Mouse (Mus musculus) forebrain, embryonic 11.5 days (tissue): Measurements from ENCODE around the gene Plekho2. TPM values are rescaled to one million over a fixed set of nuclear protein-coding genes. Genes with fewer than 3 reads are reported as not detected.
A peak's percentile ranks its signal among the peaks of the same experiment; 100 is the strongest.

Source experiments
- ATAC-seq: fragments of 200-750 bp; cut with Nextera tagmentation; replicated peaks from 2 replicates; pipeline ENCODE4 v1.8.0; 2017; ENCODE audit warnings: moderate TSS enrichment; ENCODE audit not compliant: low FRiP score
- DNase-seq: peaks from one replicate; pipeline ENCODE4 v3.0.0-alpha.2; 2017; ENCODE audit warnings: low spot score
- H3K27ac ChIP-seq: fragments of 300-500 bp; sonication (generic); 2 replicates; pipeline ENCODE4 v1.5.1; 2014; ENCODE audit warnings: low read depth, low read length
- H3K27me3 ChIP-seq: fragments of 300-500 bp; sonication (generic); 2 replicates; pipeline ENCODE4 v1.6.1; 2014; ENCODE audit warnings: mild to moderate bottlenecking, low read length, mixed read lengths; ENCODE audit not compliant: control insufficient read depth, insufficient read depth
- H3K36me3 ChIP-seq: fragments of 300-500 bp; sonication (generic); 2 replicates; pipeline ENCODE4 v1.6.1; 2014; ENCODE audit warnings: mild to moderate bottlenecking, low read length, moderate library complexity, mixed read lengths; ENCODE audit not compliant: control insufficient read depth, insufficient read depth
- H3K4me1 ChIP-seq: fragments of 300-500 bp; sonication (generic); replicated peaks from 2 replicates; pipeline ENCODE4 v1.6.1; 2014; ENCODE audit warnings: low read length, mixed read lengths; ENCODE audit not compliant: control insufficient read depth, insufficient read depth
- H3K4me2 ChIP-seq: fragments of 300-500 bp; sonication (generic); 2 replicates; pipeline ENCODE4 v1.6.1; 2014; ENCODE audit warnings: low read depth, mild to moderate bottlenecking, low read length, moderate library complexity, mixed read lengths; ENCODE audit not compliant: severe bottlenecking
- H3K4me3 ChIP-seq: fragments of 300-500 bp; sonication (generic); 2 replicates; pipeline ENCODE4 v1.5.1; 2014; ENCODE audit warnings: low read depth, low read length
- H3K9ac ChIP-seq: fragments of 300-500 bp; sonication (generic); 2 replicates; pipeline ENCODE4 v1.6.1; 2014; ENCODE audit warnings: low read length
- H3K9me3 ChIP-seq: fragments of 300-500 bp; sonication (generic); 2 replicates; pipeline ENCODE4 v1.6.1; 2016; ENCODE audit warnings: low read length, mixed read lengths; ENCODE audit not compliant: control insufficient read depth
- WGBS: fragments of 180-500 bp; shearing (Covaris S2); extraction: QIAGEN DNeasy Blood & Tissue Kit; methylation state at CpG from one replicate; pipeline ENCODE4 v1.1.7; 2014; 5-methylcytosine and 5-hydroxymethylcytosine counted together
- polyA plus RNA-seq: library from polyadenylated mRNA; unstranded; fragments of >200 nt; fragmentation: Nextera tagmentation; extraction: Ambion mirVana; gene quantifications from 2 replicates; pipeline ENCODE4 v1.2.1, GENCODE M21; 2014

The Plekho2 gene
- polyA plus RNA-seq, 1 experiment from 2014 or later = 8.8 TPM

DNA sequence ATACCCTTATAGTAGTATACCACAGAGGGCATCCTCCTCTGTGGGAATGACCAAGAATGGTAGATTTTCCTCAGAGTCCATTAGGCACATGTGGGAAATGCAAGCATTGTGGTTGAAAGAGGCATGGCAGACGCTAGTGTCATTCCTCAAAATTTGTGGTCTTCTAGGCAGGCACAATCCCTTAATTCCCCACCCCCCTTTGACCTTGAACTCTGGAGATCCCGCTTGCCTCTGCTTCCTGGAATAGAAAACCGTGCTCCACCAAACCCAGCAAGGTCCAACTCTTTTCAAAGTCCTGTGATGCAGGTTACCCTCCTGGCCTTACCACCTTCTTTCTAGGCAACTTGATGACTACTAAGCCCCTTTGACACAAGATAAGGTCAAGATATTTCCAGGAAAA is 12.9 kb upstream of the Plekho2 start:
- peaks cover 11% of the 10 kb centered on the region for H3K36me3 ChIP-seq
- WGBS = 90% methylated on average over 3 of the region's 3 CpGs

DNA sequence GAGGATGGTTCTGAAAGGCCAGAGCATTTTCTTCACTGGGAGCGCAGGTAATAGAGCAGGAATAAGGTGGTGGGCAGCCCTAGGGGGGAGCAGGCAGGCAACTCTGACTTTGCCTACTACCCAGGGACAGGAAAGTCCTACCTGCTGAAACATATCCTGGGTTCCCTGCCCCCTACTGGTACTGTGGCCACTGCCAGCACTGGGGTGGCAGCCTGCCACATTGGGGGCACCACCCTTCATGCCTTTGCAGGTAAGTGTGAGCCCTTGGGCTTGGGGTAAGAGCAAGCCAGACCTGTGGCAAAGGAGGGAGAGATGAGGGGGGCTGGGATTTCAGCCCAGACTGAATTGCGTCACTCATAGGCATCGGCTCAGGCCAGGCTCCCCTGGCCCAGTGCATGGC is 9.3 kb upstream of the Plekho2 start:
- Histone ChIP-seq H3K27ac (no peak overlapping the region), H3K4me1 (peaks cover 10% of the 10 kb centered on the region), H3K4me3 (peak overlapping the region; percentile 74), H3K27me3 (no peaks in the 10 kb centered on the region), H3K9me3 (no peaks in the 10 kb centered on the region), H3K4me2 (peak overlapping the region; percentile 96), H3K9ac (peak overlapping the region; percentile 77; the same call in 1 of the 2 replicates), H3K36me3 (peaks cover 11% of the 10 kb centered on the region)
- DNase-seq (no peak), ATAC-seq (no peak)
- 89% methylated on average over 3 of the region's 3 CpGs for WGBS

More for the DNA sequence above, 12.9 kb upstream of the Plekho2 start:
- H3K9ac ChIP-seq = no peak overlapping the region
- peaks cover 10% of the 10 kb centered on the region for H3K4me1 ChIP-seq
- no peak overlapping the region for H3K4me2 ChIP-seq
- DNase-seq (no peak), ATAC-seq (no peak)
- no peak overlapping the region for H3K4me3 ChIP-seq
- H3K9me3 ChIP-seq = no peaks in the 10 kb centered on the region
- H3K27ac ChIP-seq = no peak overlapping the region
- no peaks in the 10 kb centered on the region for H3K27me3 ChIP-seq

DNA sequence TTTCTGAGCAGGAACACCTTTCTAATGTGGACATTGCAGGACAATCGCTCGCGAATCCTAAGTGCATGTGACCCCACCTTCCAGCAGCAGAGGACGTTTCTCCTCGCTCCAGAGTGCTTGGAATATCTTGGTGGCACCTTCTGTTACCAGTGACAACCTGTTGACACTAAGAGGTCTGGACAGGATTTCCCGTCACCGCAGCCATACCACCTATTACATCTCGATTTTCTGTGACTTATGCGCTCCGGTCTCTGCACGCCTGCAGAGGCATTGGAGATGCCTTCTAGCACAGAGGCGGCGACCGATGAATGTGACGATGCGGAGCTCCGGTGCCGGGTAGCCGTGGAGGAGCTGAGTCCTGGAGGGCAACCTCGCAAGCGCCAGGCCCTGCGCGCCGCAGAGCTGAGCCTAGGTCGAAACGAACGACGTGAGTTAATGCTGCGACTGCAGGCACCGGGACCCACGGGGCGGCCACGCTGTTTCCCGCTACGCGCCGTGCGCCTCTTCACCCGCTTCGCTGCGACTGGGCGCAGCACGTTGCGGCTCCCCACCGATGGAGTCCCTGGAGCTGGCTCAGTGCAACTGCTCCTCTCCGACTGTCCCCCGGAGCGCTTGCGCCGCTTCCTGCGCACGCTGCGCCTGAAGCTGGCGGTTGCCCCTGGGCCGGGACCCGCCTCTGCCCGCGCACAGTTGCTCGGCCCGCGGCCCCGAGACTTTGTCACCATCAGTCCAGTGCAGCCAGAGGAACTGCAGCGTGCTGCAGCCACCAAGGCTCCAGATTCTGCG is 7.9 kb upstream of the Plekho2 start:
- no peaks in the 10 kb centered on the region for H3K9me3 ChIP-seq
- peak overlapping the region; percentile 74 for H3K4me3 ChIP-seq
- H3K27ac ChIP-seq = no peak overlapping the region
- H3K4me2 ChIP-seq = peak overlapping the region; percentile 96
- H3K27me3 ChIP-seq = no peaks in the 10 kb centered on the region
- no peak for ATAC-seq
- H3K36me3 ChIP-seq = peaks cover 1% of the 10 kb centered on the region; the same call in 1 of the 2 replicates
- DNase-seq = peak; percentile 67
- H3K4me1 ChIP-seq = peaks cover 10% of the 10 kb centered on the region
- peak overlapping the region; percentile 77 for H3K9ac ChIP-seq
- under 1% methylated on average over 64 of the region's 64 CpGs for WGBS

DNA sequence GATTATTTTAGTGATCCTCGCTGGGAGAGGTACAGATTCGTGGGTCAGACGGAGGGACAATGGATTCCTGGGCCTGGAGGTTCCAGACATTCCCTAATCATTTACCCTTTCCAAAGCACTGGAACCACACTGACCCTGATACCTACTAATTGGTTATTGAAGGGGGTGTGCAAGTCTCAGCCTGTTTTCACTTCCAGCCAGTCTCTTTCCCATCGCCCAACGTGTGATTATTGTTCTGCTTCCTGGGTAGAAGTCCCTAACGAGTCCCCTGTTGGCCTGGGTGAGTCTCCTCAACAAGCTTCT is 7.4 kb upstream of the Plekho2 start:
- Histone ChIP-seq H3K27me3 (no peaks in the 10 kb centered on the region), H3K9me3 (no peaks in the 10 kb centered on the region), H3K9ac (peak overlapping the region; percentile 77), H3K27ac (peak overlapping the region; percentile 66; the same call in 1 of the 2 replicates), H3K4me3 (peak overlapping the region; percentile 74), H3K36me3 (no peaks in the 10 kb centered on the region; the same call in 1 of the 2 replicates), H3K4me2 (peak overlapping the region; percentile 96), H3K4me1 (peaks cover 10% of the 10 kb centered on the region)
- ATAC-seq = no peak
- WGBS = 0% methylated on average over 6 of the region's 6 CpGs
- no peak for DNase-seq

DNA sequence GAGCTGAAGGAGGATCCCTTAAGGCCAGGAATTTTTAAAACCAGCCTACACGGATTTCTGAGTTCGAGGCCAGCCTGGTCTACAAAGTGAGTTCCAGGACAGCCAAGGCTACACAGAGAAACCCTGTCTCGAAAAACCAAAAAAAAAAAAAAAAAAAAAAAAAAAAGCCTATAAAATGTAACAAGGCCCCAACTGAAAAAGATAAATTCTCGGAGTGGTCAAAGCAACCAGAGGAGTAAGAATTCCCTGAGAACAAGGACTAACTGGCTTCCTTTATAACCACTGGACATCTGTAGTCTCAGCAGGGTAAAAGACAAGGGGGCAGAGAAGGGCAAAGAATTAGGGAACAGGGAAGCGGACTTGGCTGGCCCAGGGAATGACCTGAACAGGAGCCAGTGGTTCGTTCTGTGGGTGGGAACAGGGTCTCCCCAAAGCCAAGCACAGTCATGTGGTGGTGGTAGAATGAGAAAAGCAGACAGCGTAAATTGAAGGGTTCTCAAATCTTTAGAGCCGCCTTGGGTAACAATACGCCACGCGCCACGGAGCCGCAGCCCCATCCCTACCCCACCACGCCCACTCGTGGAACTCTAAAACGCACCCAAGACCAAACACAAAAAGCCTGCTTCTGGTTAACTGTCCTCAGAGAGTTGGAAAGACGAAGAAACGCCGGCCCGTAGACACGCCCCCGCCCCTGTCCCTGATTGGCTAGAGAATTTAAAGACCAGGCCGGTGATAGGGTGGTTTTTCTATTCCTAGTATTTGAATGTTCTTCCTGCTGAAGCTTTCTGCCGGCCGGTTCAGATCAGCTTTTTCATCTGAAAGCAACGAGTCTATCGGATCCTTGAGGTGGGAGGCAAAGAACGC is 6.8 kb upstream of the Plekho2 start, which contains the start of gene Pif1:
Pif1 (plus strand) TSS at position 755 of the 864 bp plus-strand sequence.
- ATAC-seq (peak; percentile 90), DNase-seq (peak; percentile 91)
- Histone ChIP-seq H3K9ac (peak within 1 kb of the TSS; percentile 77), H3K4me1 (peaks cover 10% of the 10 kb centered on the region), H3K27ac (peak within 1 kb of the TSS; percentile 66), H3K4me2 (peak within 1 kb of the TSS; percentile 96), H3K4me3 (peak within 1 kb of the TSS; percentile 74), H3K27me3 (no peaks in the 10 kb centered on the region), H3K9me3 (no peaks in the 10 kb centered on the region), H3K36me3 (no peaks in the 10 kb centered on the region; the same call in 1 of the 2 replicates)
- 11% methylated on average over 28 of the region's 28 CpGs for WGBS

DNA sequence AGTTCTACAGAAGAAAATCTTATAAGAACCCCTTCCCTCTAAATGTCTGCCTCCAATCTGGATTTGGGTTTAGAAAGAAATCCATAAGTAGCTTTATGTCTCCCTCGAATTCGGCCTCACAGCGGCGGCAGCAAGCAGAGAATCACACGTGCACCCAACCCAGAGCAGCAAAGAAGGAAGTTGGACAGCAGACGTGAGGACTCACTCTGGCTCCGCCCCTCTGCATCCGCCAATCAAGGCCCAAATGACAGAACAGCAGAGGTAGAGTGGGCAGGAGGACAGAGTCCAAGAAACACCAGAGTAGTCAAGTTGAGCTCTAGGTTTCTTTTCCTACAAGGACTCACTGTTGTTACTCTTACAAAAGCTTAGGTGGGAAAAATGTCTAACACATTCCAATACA is 3.2 kb upstream of the Plekho2 start:
- Histone ChIP-seq H3K27me3 (no peaks in the 10 kb centered on the region), H3K4me2 (no peak overlapping the region), H3K36me3 (no peaks in the 10 kb centered on the region), H3K9me3 (no peaks in the 10 kb centered on the region), H3K4me1 (peaks cover 7% of the 10 kb centered on the region; the same call in 1 of the 2 replicates), H3K4me3 (no peak overlapping the region), H3K27ac (no peak overlapping the region), H3K9ac (no peak overlapping the region)
- WGBS = 33% methylated on average over 8 of the region's 8 CpGs
- no peak for ATAC-seq
- DNase-seq = no peak

DNA sequence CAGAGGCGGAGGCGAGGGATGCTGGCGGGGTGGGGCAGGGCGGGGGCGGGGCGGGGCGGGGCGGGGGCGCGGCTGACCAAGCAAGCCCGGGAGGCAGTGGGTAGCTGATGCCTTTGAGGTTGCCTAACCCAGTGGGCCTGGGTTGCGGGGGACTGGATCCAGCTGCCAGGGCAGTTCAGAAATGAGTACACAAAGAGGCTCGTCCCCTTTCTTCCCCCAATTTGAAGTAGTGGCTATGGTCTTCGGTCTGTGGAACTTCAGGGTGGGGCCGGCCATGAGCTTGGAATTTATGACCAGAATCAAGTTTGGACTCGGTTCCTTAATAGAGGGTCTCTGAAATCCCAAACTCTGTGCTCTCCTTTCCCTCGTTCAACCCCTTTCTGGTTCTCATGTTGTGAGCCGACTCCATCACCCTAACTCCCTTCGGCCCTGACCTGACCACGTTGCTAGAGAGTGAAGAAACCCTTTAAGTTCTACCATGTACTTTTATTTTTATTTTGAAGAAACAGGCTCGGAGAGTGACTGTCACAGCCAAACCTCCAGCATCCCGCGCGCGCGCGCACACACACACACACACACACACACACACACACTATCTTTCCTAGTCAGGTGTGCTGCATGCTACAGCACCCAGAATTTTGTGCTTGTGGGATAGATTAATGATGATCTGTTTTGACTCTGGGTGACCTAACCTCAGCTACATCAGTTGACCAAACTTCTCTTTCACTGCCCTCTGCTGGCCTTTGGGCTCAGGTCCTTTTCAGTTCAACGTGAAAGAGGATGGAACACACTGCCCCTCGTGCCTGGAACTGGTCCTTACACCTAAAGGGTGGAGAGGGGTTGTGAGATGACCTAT is 789 bp upstream of the Plekho2 start:
- DNase-seq (peak; percentile 85), ATAC-seq (peak; percentile 87)
- H3K9me3 ChIP-seq = no peaks in the 10 kb centered on the region
- H3K4me3 ChIP-seq = peak overlapping the region; percentile 45
- H3K9ac ChIP-seq = peak overlapping the region; percentile 44
- H3K4me2 ChIP-seq = peak overlapping the region; percentile 62
- H3K4me1 ChIP-seq = peaks cover 7% of the 10 kb centered on the region; the same call in 1 of the 2 replicates
- H3K36me3 ChIP-seq = no peaks in the 10 kb centered on the region
- peak overlapping the region; percentile 64 for H3K27ac ChIP-seq
- WGBS = 9% methylated on average over 27 of the region's 29 CpGs
- no peaks in the 10 kb centered on the region for H3K27me3 ChIP-seq

DNA sequence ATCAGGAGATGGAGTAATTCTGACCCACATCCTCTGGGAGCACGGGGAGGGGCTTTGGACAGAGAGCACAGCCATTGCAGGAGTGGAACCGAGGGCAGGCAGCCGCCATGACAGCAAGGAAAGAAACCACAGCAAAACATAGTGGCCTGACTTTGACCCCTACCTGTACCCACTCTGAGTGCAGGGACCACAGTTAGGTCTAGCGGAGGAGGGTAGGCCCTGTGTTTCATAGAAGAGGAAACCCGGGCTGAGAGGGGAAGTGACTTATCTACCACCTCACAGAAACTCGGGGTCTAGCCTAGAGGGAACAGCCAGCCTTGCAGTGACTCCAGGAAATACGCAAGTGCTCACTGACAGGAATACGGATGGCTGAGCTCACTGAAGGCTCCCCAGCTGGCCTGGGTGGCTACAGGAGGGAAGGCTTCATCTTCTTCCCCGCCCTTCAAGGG is 1.0 kb downstream of the Plekho2 start:
- H3K36me3 ChIP-seq = no peaks in the 10 kb centered on the region
- H3K27me3 ChIP-seq = no peaks in the 10 kb centered on the region
- 65% methylated on average over 9 of the region's 9 CpGs for WGBS
- DNase-seq (no peak), ATAC-seq (no peak)
- peaks cover 8% of the 10 kb centered on the region; the same call in 1 of the 2 replicates for H3K4me1 ChIP-seq
- no peaks in the 10 kb centered on the region for H3K9me3 ChIP-seq
- peak overlapping the region; percentile 62 for H3K4me2 ChIP-seq
- peak overlapping the region; percentile 63; the same call in 1 of the 2 replicates for H3K9ac ChIP-seq
- H3K4me3 ChIP-seq = peak overlapping the region; percentile 45
- no peak overlapping the region for H3K27ac ChIP-seq
